Mouse (Mus musculus) splenic B cell, adult 2 months (primary cell): Measurements from ENCODE around the gene Ipo7.
"Not testable (repeated sequence)": the region's sequence is repeated elsewhere in the genome, so short reads cannot be mapped to it uniquely, and the experiment has no call there.

ENCODE experiments used
- DNase-seq: peaks from one replicate; pipeline ENCODE4 v3.0.0-alpha.2; 2011; ENCODE audit warnings: low read depth, low spot score
- H3K27me3 ChIP-seq: 2 replicates; pipeline ENCODE4 v1.6.1; 2012; ENCODE audit warnings: mild to moderate bottlenecking, low read length, moderate library complexity, mixed read lengths; ENCODE audit not compliant: control insufficient read depth, poor library complexity, insufficient read depth, severe bottlenecking
- H3K36me3 ChIP-seq: 2 replicates; pipeline ENCODE4 v1.6.1; 2012; ENCODE audit warnings: mild to moderate bottlenecking, low read length, moderate library complexity, mixed read lengths; ENCODE audit not compliant: control insufficient read depth, poor library complexity, insufficient read depth, severe bottlenecking

The Ipo7 gene

DNA sequence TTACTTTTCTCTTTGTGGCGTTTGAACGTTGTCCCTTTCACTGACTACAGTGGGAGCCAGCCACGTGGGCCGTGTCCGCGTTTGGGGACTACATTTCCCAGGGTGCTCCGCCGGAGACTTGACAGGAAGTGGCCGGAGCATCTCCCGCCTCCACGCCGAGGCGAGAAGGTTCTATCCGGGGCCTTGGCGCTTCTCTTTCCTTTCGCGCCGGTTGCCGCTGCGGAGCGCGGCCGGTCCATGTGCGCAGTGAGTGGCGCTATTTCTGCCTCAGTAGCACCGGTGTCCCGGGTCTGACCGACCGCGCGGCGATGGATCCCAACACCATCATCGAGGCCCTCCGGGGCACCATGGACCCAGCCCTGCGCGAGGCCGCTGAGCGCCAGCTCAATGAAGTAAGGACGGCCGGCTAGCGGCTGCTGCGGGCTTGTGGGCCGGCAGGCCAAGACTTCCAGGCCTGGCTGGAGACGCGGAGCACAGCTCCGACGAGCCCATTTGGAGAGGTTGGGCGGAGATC, at the start of gene Ipo7:
Ipo7 (plus strand) TSS at position 158 of the 514 bp plus-strand sequence.
- H3K36me3 ChIP-seq = no peaks in the 10 kb centered on the region
- DNase-seq = peak; percentile 90
- H3K27me3 ChIP-seq = no peaks in the 10 kb centered on the region

DNA sequence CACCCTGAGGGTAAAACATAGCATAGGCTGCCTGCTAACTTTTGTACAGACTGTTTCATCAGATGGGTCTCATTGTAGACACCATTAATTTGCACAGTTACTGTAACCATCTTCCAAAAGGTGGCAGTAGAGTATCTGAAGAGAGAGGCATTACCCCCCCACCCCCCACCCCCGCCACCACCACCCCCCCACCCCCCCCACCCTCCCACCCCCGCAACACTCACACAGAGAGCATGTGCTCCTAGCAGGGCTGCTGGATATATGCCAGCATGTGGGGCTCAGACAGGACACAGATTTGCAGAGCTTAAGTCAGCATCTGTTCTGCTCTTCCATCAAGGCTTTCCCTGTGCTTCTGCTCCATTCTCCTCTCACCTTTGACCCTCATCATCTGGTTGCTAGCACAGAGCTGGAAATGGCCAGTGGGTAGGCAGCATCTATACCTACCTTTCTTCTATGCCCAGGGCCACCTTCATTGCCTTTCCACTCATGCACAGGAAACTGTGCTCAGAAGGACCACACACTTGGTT, 49.1 kb upstream of the Ipo7 start:
- peak; percentile 33 for DNase-seq
- H3K27me3 ChIP-seq = no peaks in the 10 kb centered on the region
- no peaks in the 10 kb centered on the region for H3K36me3 ChIP-seq

- H3K36me3 ChIP-seq = no peaks in the 10 kb centered on the region
- H3K27me3 ChIP-seq = no peaks in the 10 kb centered on the region
- DNase-seq = no peak
Observed at GRCm38 (mm10) chr7:109969542-109969941, 48.5 kb upstream of the Ipo7 start.

DNA sequence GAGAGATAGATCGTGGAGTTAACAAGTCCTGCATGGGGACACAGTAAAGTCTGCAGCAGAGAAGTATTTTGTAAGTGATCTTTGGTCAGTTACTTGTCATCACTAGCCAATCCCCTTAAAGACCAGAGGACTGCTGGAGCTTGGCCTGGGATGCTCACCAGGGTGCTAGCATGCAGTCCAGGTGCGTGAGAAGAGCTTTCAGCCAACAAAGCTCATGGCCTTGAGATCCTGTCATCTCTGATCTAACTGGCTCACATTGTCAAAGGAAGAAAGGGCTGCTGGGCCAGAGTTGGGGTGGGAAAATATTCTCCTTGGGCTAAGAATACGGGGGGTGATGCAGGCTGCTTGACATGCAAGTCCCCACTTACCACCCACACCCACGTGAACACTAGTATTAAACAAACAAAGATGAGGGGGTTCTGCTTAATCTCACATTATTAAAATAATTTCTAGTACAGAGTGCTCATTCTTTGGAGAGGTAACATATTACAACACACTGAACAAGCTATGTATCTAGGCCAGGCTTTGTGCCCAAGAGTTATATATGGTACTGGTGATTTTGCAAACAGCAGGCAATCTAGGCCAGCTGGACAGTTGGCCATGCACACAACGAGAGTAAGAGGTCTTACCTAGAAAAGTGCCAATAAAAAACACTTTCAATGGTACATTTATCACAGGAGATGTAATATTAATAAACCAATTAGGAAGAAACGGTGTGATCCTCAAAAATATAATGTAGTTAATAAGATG, 41.9 kb upstream of the Ipo7 start:
- H3K27me3 ChIP-seq = no peaks in the 10 kb centered on the region
- H3K36me3 ChIP-seq = peaks cover 10% of the 10 kb centered on the region; the same call in 1 of the 2 replicates
- no peak for DNase-seq

GRCm38 (mm10) chr7:109977131-109977530, 40.9 kb upstream of the Ipo7 start:
- DNase-seq = peak; percentile 49

DNA sequence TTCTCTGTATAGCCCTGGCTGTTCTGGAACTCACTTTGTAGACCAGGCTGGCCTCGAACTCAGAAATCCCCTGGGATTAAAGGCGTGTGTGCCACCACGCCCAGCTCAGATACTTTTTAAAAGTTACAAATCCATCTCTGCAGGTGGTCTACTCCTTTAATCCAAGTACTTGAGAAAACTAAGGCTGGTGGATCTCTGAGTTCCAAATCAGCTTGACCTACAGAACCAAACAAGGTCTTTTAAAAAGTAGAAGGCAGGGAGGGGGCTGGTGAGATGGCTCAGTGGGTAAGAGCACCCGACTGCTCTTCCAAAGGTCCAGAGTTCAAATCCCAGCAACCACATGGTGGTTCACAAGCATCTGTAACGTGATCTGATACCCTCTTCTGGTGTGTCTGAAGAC, 33.5 kb upstream of the Ipo7 start:
- not testable (repeated sequence) for DNase-seq, H3K36me3 ChIP-seq, H3K27me3 ChIP-seq

More at GRCm38 (mm10) chr7:109977131-109977530, 40.9 kb upstream of the Ipo7 start:
- peaks cover 10% of the 10 kb centered on the region; the same call in 1 of the 2 replicates for H3K36me3 ChIP-seq
- not testable (repeated sequence) for H3K27me3 ChIP-seq

GRCm38 (mm10) chr7:109985661-109986132, 32.4 kb upstream of the Ipo7 start:
- no peaks in the 10 kb centered on the region; the same call in 1 of the 2 replicates for H3K27me3 ChIP-seq
- DNase-seq = peak; percentile 37
- H3K36me3 ChIP-seq = no peaks in the 10 kb centered on the region

GRCm38 (mm10) chr7:109986133-109986669, 31.9 kb upstream of the Ipo7 start:
- peak; percentile 99 for DNase-seq
- Histone ChIP-seq H3K27me3 (no peaks in the 10 kb centered on the region; the same call in 1 of the 2 replicates), H3K36me3 (no peaks in the 10 kb centered on the region)

- H3K27me3 ChIP-seq, H3K36me3 ChIP-seq: not testable (repeated sequence)
- DNase-seq = peak; percentile 53
Observed at GRCm38 (mm10) chr7:109986775-109987174, 31.3 kb upstream of the Ipo7 start, which contains the start of gene Tmem41b. Gene Tmem41b, minus strand, starts transcription at chr7:109986929.

GRCm38 (mm10) chr7:109991286-109991685, 26.8 kb upstream of the Ipo7 start:
- H3K27me3 ChIP-seq = no peaks in the 10 kb centered on the region; the same call in 1 of the 2 replicates
- no peak for DNase-seq

DNA sequence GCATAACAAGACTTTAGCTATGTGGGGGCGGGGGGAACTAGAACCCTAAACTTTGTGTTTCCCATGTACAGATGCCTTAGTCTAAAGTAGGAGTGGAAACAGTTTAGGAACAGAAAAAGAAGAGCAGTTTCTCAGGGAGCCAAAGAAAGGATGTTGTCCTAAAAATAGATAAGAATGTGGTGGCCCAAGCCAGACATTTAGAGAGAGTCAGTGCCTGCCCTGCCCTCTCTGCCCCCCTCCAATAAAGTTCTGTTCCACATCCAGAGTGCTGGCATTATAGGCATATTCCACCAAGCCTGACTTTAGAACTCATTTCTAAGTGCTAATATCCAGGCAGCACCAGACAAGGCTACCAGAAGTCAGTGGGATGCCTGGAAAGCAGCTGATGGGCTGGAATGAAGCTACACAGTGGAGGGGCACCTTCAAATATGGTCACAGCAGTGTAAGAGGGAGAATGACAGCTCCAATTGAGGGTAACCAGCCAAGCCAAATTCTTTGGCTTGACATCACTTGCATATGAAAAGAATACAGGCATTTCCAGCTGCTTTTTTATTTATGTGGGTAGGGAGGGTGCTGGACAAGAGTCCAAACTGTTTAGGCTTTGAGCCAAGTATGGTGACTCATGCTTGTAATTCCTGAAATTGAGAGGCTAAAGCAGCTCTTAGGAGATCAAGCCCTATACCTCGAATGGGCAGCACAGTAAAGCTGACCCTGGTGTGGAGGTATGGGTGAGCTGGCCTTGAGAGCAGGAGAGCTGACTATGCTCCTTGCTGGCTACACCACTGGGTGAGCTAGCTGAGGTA, 24.7 kb upstream of the Ipo7 start:
- Histone ChIP-seq H3K27me3 (no peaks in the 10 kb centered on the region; the same call in 1 of the 2 replicates), H3K36me3 (no peaks in the 10 kb centered on the region)
- DNase-seq = no peak

More at GRCm38 (mm10) chr7:109991286-109991685, 26.8 kb upstream of the Ipo7 start:
- no peaks in the 10 kb centered on the region for H3K36me3 ChIP-seq

GRCm38 (mm10) chr7:109998388-109998787, 19.7 kb upstream of the Ipo7 start:
- Histone ChIP-seq H3K36me3 (no peaks in the 10 kb centered on the region), H3K27me3 (no peaks in the 10 kb centered on the region)
- no peak for DNase-seq

DNA sequence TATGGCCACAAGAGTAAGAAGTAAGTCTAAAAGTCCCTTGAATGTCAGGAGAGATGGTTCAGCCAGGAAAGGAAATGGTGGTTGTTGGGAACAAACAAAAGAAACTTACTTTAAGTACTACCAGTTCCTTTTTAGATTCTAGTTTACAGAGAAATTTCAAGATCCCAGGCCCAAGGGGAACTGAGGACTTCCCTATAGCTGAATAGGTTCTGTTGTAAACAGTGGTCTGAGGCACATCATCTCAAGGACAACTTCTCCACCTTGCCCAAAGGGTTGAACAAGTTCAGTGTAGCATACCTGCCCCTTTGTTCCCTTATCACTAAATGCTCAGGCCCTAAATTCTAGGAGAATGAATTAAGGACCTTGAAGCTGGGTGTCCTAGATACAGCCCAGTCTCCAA, 16.0 kb upstream of the Ipo7 start:
- no peaks in the 10 kb centered on the region for H3K36me3 ChIP-seq
- no peaks in the 10 kb centered on the region for H3K27me3 ChIP-seq
- no peak for DNase-seq

- DNase-seq = no peak
- no peaks in the 10 kb centered on the region for H3K27me3 ChIP-seq
- H3K36me3 ChIP-seq = no peaks in the 10 kb centered on the region
Observed at GRCm38 (mm10) chr7:110002968-110003367, 15.1 kb upstream of the Ipo7 start.
